Mouse (Mus musculus) R1 (cell line): ENCODE results near the gene Lrfn2.

Experiments
- DNase-seq: peaks from one replicate; pipeline ENCODE4 v3.0.0-alpha.2; 2018; ENCODE audit warnings: low read depth, low spot score

The Lrfn2 gene

GRCm38 (mm10) chr17:49124642-49125041, 192.5 kb downstream of the Lrfn2 start:
- no peak for DNase-seq
